Mouse (Mus musculus): Measurements from ENCODE around the gene Tnfrsf13c.

The Tnfrsf13c gene

DNA sequence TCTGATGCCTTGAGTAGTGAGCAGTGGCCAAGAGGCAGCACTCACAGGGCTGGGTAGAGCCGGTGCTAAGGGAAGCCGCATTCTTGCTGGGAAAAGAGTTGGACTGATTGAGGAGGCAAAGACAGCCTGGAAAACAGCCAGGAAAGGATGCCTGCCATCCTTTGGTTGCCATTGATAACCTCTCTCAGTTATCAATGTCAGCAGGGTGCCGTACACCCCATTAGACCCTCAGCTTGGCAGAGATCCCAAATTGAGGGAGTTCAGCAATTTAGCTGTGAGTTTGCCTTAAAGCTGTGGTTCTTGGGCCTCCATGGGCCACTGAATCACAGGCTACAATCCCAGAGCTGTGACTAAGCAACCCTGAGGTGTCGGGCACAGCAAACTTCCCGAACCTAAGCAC is 43.0 kb downstream of the Tnfrsf13c start:
- DNase-seq, result no peak

DNA sequence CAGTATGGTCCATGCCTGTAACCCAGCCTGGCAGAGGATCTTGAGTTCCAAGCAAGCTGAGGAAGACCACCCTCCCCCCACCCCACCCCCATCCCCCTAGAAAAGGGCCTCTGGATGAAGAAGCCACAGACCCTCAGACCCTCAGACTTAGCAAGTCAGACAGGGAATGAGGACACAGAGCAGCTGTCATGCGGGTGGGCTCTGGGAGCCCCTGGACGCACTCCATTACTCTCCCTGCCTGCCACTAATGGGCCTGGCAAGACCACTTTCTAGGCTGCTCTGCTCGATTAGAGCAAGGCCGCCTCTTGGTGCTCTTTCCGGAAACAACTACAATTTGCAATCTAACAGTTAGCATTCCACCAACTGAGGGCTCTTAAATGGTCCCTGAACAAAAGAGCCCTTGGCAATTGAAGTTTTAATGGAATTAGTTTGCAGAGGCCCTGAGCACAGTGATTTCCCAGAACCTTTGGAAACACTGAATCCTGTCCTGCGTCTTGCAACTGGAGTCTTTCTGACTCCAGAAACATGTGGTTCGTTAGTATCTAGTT is 46.4 kb downstream of the Tnfrsf13c start:
- DNase-seq, result no peak

DNA sequence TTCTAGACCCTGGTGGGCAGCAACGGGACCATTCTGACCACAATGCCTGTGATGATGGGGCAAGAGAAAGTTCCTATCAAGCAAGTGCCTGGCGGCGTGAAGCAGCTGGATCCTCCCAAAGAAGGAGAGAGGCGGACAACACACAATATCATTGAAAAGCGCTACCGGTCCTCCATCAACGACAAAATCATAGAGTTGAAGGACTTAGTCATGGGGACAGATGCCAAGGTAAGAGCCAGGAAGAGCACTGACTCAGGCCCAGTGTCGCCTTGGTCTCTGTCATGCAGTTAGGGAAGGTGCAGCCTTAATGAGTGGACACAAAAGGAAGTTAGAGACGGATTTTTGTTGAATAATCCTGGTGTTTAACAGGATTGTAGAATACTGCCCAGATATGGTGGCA is 49.1 kb downstream of the Tnfrsf13c start:
- no peak for DNase-seq

DNA sequence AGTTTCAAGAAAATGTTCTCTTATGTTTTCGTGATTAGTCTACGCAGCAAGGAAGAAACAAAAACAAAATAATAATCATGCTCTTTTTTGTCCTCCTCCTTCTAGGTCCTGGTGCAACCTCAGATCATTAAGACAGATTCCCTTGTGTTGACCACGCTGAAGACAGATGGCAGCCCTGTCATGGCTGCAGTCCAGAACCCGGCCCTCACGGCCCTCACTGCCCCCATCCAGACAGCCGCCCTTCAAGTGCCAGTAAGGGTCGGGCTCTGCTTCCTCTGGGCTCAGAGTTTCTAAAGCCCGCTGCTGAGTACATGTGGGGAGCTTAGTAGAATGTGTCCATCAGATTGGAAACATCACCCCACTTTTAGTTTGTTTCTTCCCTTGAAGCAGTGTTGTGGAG is 51.5 kb downstream of the Tnfrsf13c start:
- no peak for DNase-seq
